Mouse (Mus musculus): ENCODE measurements around the gene Ttll1. TPM values are rescaled to one million over a fixed set of nuclear protein-coding genes. Genes with fewer than 3 reads are reported as not detected.
"Not testable (repeated sequence)": the region's sequence is repeated elsewhere in the genome, so short reads cannot be mapped to it uniquely, and the experiment has no call there.

The Ttll1 gene
- polyA plus RNA-seq, 1 experiment from 2014 or later = 26.0 TPM

DNA sequence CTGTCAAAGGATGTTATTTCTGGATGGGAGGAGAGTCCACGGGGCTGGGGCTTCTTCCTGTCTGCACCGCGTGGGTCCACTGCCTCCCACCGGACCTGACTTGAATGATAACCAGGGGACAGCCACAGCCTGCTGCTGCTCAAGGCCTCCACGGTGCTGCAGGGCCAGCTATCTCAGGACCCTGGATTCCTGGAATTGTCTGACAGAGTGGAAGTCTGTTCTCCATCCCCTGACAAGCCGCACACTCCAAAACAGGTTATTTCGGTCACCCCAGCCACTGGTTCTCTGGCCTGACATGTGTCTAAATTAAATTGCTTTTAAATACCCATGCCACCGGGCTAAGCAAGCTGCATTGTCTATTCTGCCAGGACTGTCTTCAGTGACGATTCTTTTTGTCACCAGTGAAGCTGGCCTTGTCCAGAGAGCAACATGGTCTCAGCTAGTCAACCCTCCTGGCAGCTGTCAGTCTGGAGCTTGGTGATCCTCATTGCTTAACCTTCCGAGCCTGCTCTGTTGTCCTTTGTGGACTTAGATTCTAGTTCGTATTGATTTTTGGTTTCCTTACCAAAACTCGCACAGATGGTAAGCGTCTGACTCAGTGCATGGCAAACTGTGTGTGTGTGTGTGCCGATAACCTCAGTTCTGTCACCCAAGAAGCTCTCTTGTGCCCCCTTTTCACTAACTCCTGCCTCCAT lies 13.1 kb upstream of the Ttll1 start:
- Histone ChIP-seq H3K9ac (replicated peaks) (no peak overlapping the region), H3K4me2 (no peak overlapping the region), H3K36me3 (no peaks in the 10 kb centered on the region), H3K27me3 (peaks cover 56% of the 10 kb centered on the region), H3K27ac (no peak overlapping the region), H3K9me3 (no peaks in the 10 kb centered on the region), H3K4me1 (replicated peaks) (peaks cover 23% of the 10 kb centered on the region), H3K4me3 (replicated peaks) (no peak overlapping the region)
- 64% methylated on average over 14 of the region's 14 CpGs for WGBS
- ATAC-seq (ENCODE audit: insufficient number of reproducible peaks, insufficient read depth, low FRiP score, low TSS enrichment, low read depth) = no peak

DNA sequence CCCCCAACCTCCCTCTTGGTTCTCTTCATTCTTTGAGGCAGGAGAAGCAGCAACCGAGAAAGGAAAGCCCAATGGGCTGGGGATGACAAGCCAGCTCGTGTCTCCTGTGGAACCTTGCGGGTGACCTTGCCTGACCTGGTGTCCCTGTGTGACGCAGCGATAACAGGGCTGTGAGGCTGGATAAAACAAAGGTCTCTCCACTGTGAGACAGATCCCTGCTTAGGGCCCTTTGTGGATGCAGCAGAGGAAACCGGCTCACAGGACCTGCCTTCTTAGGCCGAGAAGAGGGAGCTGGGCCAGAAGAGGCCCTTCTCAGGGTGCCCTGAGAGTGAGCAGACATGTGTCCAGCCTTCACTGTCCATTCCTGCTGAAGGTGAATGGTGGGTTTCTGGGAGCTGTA lies 12.5 kb upstream of the Ttll1 start:
- Histone ChIP-seq H3K27ac (no peak overlapping the region), H3K27me3 (peaks cover 51% of the 10 kb centered on the region), H3K4me3 (replicated peaks) (no peak overlapping the region), H3K9me3 (no peaks in the 10 kb centered on the region), H3K4me1 (replicated peaks) (peaks cover 23% of the 10 kb centered on the region), H3K9ac (replicated peaks) (no peak overlapping the region), H3K4me2 (no peak overlapping the region), H3K36me3 (no peaks in the 10 kb centered on the region)
- 45% methylated on average over 7 of the region's 7 CpGs for WGBS
- ATAC-seq (ENCODE audit: insufficient number of reproducible peaks, insufficient read depth, low FRiP score, low TSS enrichment, low read depth) = no peak

GRCm38 (mm10) chr15:83520861-83521382 lies 10.2 kb upstream of the Ttll1 start:
- H3K4me1 ChIP-seq (replicated peaks) = peaks cover 9% of the 10 kb centered on the region
- ATAC-seq (ENCODE audit: insufficient number of reproducible peaks, insufficient read depth, low FRiP score, low TSS enrichment, low read depth) = no peak
- 80% methylated on average over 6 of the region's 6 CpGs for WGBS
- H3K27me3 ChIP-seq = peaks cover 28% of the 10 kb centered on the region
- H3K4me2 ChIP-seq = no peak overlapping the region
- H3K9ac ChIP-seq (replicated peaks) = no peak overlapping the region
- no peaks in the 10 kb centered on the region for H3K36me3 ChIP-seq
- H3K9me3 ChIP-seq = peaks cover 4% of the 10 kb centered on the region; the same call in 1 of the 2 replicates
- no peak overlapping the region for H3K27ac ChIP-seq
- H3K4me3 ChIP-seq (replicated peaks) = no peak overlapping the region

- H3K27me3 ChIP-seq = peaks cover 4% of the 10 kb centered on the region; the same call in 1 of the 2 replicates
- WGBS = 39% methylated on average over 20 of the region's 20 CpGs
- no peak overlapping the region for H3K27ac ChIP-seq
- H3K9me3 ChIP-seq = peaks cover 4% of the 10 kb centered on the region; the same call in 1 of the 2 replicates
- H3K4me3 ChIP-seq (replicated peaks) = no peak overlapping the region
- H3K36me3 ChIP-seq = no peaks in the 10 kb centered on the region
- H3K9ac ChIP-seq (replicated peaks) = no peak overlapping the region
- H3K4me2 ChIP-seq = no peak overlapping the region
- H3K4me1 ChIP-seq (replicated peaks) = 0 out of 2 replicates have a peak, but pooled peaks cover 4% of the 10 kb centered on the region
- peak; percentile 31; the same call in 1 of the 2 replicates for ATAC-seq (ENCODE audit: insufficient number of reproducible peaks, insufficient read depth, low FRiP score, low TSS enrichment, low read depth)
These were observed 7.7 kb upstream of the Ttll1 start for GRCm38 (mm10) chr15:83518215-83519048.

DNA sequence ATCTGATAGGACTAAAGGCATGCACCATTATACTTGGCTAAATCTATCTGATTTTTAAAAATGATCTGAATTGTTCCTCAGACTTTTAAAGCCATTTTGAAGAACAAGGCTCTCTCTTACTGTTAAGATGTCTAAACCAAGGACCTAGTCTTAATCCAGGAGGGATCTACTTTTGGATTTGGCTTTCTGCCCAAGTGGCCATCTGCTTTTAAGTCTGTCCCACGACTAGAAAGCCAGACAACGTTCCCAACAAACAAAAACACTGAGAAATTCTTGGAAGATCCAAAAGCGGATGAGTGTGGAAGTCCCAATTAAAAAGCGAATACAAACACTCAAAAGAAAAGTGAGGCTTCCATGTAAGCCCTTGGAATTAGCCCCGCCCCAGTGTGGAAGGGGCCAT lies 4.3 kb upstream of the Ttll1 start:
- Histone ChIP-seq H3K36me3 (no peaks in the 10 kb centered on the region), H3K27me3 (peaks cover 3% of the 10 kb centered on the region; the same call in 1 of the 2 replicates), H3K4me3 (replicated peaks) (no peak overlapping the region), H3K9me3 (peaks cover 4% of the 10 kb centered on the region; the same call in 1 of the 2 replicates), H3K4me2 (no peak overlapping the region), H3K4me1 (replicated peaks) (no peaks in the 10 kb centered on the region), H3K27ac (no peak overlapping the region), H3K9ac (replicated peaks) (no peak overlapping the region)
- WGBS = 70% methylated on average over 5 of the region's 5 CpGs
- ATAC-seq (ENCODE audit: insufficient number of reproducible peaks, insufficient read depth, low FRiP score, low TSS enrichment, low read depth) = no peak

DNA sequence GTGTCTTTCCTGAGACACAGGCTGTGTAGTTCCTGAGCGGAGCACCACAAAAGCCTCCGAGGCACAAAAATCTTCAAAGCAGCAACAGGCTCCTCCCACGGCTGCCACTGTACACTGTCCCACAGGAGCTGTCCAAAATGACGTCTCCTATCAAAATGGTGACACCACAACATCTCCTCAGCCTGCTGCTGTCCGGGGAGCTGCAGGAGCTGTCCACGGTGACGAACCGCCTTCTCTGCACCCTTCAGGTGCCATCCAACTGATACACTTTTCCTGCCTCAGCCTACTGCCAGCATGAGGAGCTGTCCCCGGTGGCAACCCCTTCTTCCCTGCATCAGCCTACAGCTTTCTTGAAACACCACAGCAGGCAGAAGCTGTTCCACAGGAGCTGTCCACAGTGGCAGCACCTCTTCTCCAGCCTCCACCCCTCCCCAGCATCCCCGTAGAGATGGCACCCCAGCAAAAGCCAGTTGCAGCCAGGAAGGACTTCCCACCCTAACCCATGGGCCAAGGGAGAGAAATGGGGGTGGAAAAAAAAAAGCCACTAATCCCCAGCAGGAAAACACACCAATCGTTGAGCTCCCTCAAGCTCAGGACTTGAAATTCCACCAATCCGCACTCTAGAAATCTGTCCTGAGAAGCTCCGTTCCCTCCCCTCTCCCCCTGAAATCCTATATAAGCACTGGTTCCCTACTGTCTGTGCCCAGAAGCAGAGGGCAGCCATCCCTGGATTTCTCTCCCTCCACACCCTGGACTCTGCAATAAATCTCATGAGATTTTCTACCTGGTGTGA lies 2.0 kb upstream of the Ttll1 start:
- no peak for ATAC-seq (ENCODE audit: insufficient number of reproducible peaks, insufficient read depth, low FRiP score, low TSS enrichment, low read depth)
- Histone ChIP-seq H3K4me3 (replicated peaks) (no peak overlapping the region), H3K36me3 (no peaks in the 10 kb centered on the region), H3K27ac (no peak overlapping the region), H3K4me2 (no peak overlapping the region), H3K9ac (replicated peaks) (no peak overlapping the region), H3K4me1 (replicated peaks) (no peaks in the 10 kb centered on the region), H3K9me3 (peaks cover 4% of the 10 kb centered on the region; the same call in 1 of the 2 replicates), H3K27me3 (peaks cover 3% of the 10 kb centered on the region; the same call in 1 of the 2 replicates)
- 73% methylated on average over 13 of the region's 13 CpGs for WGBS

GRCm38 (mm10) chr15:83509950-83510804 lies 516 bp downstream of the Ttll1 start:
- 24% methylated on average over 17 of the region's 17 CpGs for WGBS
- Histone ChIP-seq H3K4me1 (replicated peaks) (no peaks in the 10 kb centered on the region), H3K27ac (peak overlapping the region; percentile 18; the same call in 1 of the 2 replicates), H3K9ac (replicated peaks) (peak overlapping the region; percentile 50), H3K36me3 (no peaks in the 10 kb centered on the region; the same call in 1 of the 2 replicates), H3K27me3 (peaks cover 3% of the 10 kb centered on the region; the same call in 1 of the 2 replicates), H3K9me3 (no peaks in the 10 kb centered on the region), H3K4me3 (replicated peaks) (peak overlapping the region; percentile 54), H3K4me2 (peak overlapping the region; percentile 79)
- ATAC-seq (ENCODE audit: insufficient number of reproducible peaks, insufficient read depth, low FRiP score, low TSS enrichment, low read depth) = peak; percentile 72

DNA sequence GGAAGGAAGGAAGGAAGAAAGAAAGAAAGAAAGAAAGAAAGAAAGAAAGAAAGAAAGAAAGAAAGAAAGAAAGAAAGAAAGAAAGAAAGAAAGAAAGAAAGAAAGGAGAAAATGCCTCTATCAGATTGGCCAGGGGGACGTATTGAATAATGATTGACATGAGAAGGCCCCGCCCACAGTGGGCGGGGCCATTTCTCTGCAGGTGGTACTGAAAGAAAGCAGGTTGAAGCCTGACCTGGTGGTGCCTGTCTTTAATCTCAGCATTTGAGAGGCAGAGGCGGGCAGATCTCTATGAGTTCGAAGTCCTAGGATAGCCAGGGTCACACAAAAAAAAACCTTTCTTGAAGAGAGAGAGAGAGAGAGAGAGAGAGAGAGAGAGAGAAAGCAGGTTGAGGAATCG lies 9.2 kb downstream of the Ttll1 start:
- peaks cover 66% of the 10 kb centered on the region for H3K36me3 ChIP-seq
- H3K9ac ChIP-seq (replicated peaks); H3K9me3 ChIP-seq; H3K27me3 ChIP-seq; H3K4me3 ChIP-seq (replicated peaks); H3K27ac ChIP-seq; H3K4me1 ChIP-seq (replicated peaks); H3K4me2 ChIP-seq; ATAC-seq (ENCODE audit: insufficient number of reproducible peaks, insufficient read depth, low FRiP score, low TSS enrichment, low read depth): not testable (repeated sequence)
- WGBS = 76% methylated on average over 6 of the region's 6 CpGs

DNA sequence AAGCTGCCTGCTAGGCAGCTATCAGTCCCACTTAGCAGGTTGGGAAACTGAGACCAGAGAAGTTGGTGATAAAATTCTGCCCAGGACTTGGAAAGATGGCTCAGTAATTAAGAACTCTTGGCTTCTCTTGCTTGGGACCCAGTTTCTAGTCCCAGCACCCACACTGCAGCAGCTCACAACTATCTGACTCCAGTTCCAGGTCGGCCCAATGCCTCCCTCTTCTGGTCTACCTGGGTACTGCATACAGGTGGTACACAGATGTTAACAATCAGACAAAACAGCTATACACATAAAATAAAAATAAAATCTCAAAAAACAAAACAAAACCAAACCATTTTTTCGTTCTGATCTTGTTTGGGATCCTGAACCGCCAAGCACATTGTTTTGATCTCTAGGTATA lies 10.3 kb downstream of the Ttll1 start:
- Histone ChIP-seq H3K27me3 (no peaks in the 10 kb centered on the region), H3K4me1 (replicated peaks) (no peaks in the 10 kb centered on the region), H3K4me3 (replicated peaks) (no peak overlapping the region), H3K4me2 (no peak overlapping the region), H3K9ac (replicated peaks) (no peak overlapping the region), H3K27ac (no peak overlapping the region), H3K36me3 (peaks cover 77% of the 10 kb centered on the region), H3K9me3 (no peaks in the 10 kb centered on the region)
- ATAC-seq (ENCODE audit: insufficient number of reproducible peaks, insufficient read depth, low FRiP score, low TSS enrichment, low read depth) = no peak
- 55% methylated on average over 3 of the region's 3 CpGs for WGBS

- no peak overlapping the region for H3K9ac ChIP-seq (replicated peaks)
- no peaks in the 10 kb centered on the region for H3K4me1 ChIP-seq (replicated peaks)
- no peak overlapping the region for H3K27ac ChIP-seq
- no peak overlapping the region for H3K4me3 ChIP-seq (replicated peaks)
- no peaks in the 10 kb centered on the region for H3K27me3 ChIP-seq
- WGBS = 85% methylated on average over 10 of the region's 10 CpGs
- ATAC-seq (ENCODE audit: insufficient number of reproducible peaks, insufficient read depth, low FRiP score, low TSS enrichment, low read depth) = no peak
- H3K9me3 ChIP-seq = no peaks in the 10 kb centered on the region
- H3K4me2 ChIP-seq = no peak overlapping the region
- H3K36me3 ChIP-seq = peaks cover 81% of the 10 kb centered on the region
These were observed 11.4 kb downstream of the Ttll1 start for GRCm38 (mm10) chr15:83499211-83499755.
